Mouse (Mus musculus) heart, embryonic 13.5 days (tissue): ENCODE results near the gene Lrp2bp. TPM values are rescaled to one million over a fixed set of nuclear protein-coding genes. Genes with fewer than 3 reads are reported as not detected.
A peak's percentile ranks its signal among the peaks of the same experiment; 100 is the strongest.

Experiments
- ATAC-seq: fragments of 200-750 bp; cut with Nextera tagmentation; 2 replicates; pipeline ENCODE4 v1.8.0; 2017; ENCODE audit warnings: moderate TSS enrichment; ENCODE audit not compliant: insufficient number of reproducible peaks, low FRiP score, low TSS enrichment; ENCODE audit errors: extremely low read depth
- H3K27ac ChIP-seq: fragments of 300-500 bp; sonication (generic); replicated peaks from 2 replicates; pipeline ENCODE4 v1.5.1; 2015; ENCODE audit warnings: moderate library complexity, mild to moderate bottlenecking, inconsistent platforms
- H3K27me3 ChIP-seq: fragments of 300-500 bp; sonication (generic); replicated peaks from 2 replicates; pipeline ENCODE4 v1.6.1; 2015; ENCODE audit warnings: mild to moderate bottlenecking, inconsistent platforms
- H3K36me3 ChIP-seq: fragments of 300-500 bp; sonication (generic); 2 replicates; pipeline ENCODE4 v1.6.1; 2015; ENCODE audit warnings: mild to moderate bottlenecking, inconsistent platforms
- H3K4me1 ChIP-seq: fragments of 300-500 bp; sonication (generic); 2 replicates; pipeline ENCODE4 v1.6.1; 2015; ENCODE audit warnings: inconsistent platforms
- H3K4me2 ChIP-seq: fragments of 300-500 bp; sonication (generic); 2 replicates; pipeline ENCODE4 v1.6.1; 2015; ENCODE audit warnings: inconsistent platforms, mild to moderate bottlenecking, moderate library complexity
- H3K4me3 ChIP-seq: fragments of 300-500 bp; sonication (generic); 2 replicates; pipeline ENCODE4 v1.5.1; 2015; ENCODE audit warnings: moderate library complexity, mild to moderate bottlenecking, inconsistent platforms
- H3K9ac ChIP-seq: fragments of 300-500 bp; sonication (generic); 2 replicates; pipeline ENCODE4 v1.6.1; 2015; ENCODE audit warnings: inconsistent platforms, mild to moderate bottlenecking, moderate library complexity
- H3K9me3 ChIP-seq: fragments of 300-500 bp; sonication (generic); 2 replicates; pipeline ENCODE4 v1.6.1; 2016; ENCODE audit warnings: inconsistent platforms
- WGBS: fragments of 180-500 bp; shearing (Covaris S2); methylation state at CpG from one replicate; pipeline ENCODE4 v1.1.7; 2015; ENCODE audit warnings: mixed read lengths; 5-methylcytosine and 5-hydroxymethylcytosine counted together
- polyA plus RNA-seq: library from polyadenylated mRNA; unstranded; fragments of >200 nt; fragmentation: Nextera tagmentation; extraction: Ambion mirVana; gene quantifications from 2 replicates; pipeline ENCODE4 v1.2.1, GENCODE M21; 2015

Lrp2bp gene
- polyA plus RNA-seq, 1 experiment from 2014 or later, result 1.2 TPM

GRCm38 (mm10) chr8:46040260-46040659 lies 41.2 kb downstream of the Lrp2bp start:
- H3K4me1 ChIP-seq, result peaks cover 12% of the 10 kb centered on the region

DNA sequence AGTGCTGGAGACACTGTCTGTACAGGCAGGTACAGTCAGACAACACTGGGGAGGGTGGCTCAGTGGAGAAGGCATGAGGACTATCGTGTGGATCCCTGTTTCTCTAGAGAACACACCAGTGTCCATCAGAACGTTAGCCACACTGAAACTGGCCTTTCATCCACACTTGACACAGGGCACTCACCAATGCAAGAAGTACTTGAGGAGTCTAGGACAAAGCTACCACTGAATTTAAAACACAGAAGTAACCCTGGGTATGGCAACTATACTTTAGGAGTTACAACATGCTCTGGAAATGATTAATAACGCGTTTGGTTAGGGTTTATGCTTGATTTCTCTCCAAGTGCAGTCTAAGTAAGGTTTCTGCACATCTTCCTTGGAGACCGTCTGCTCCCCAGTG lies 73.7 kb downstream of the Lrp2bp start:
- Histone ChIP-seq H3K4me2 (no peak overlapping the region), H3K4me1 (0 out of 2 replicates have a peak, but pooled peaks cover 2% of the 10 kb centered on the region), H3K9me3 (no peaks in the 10 kb centered on the region), H3K27ac (no peak overlapping the region), H3K27me3 (no peaks in the 10 kb centered on the region), H3K36me3 (peaks cover 3% of the 10 kb centered on the region), H3K4me3 (no peak overlapping the region), H3K9ac (no peak overlapping the region)
- no peak for ATAC-seq
- WGBS, result 81% methylated on average over 5 of the region's 5 CpGs

More at GRCm38 (mm10) chr8:46040260-46040659, 41.2 kb downstream of the Lrp2bp start:
- 0 out of 2 replicates have a peak overlapping the region, but pooled peaks have one; percentile 40 for H3K9ac ChIP-seq
- H3K4me3 ChIP-seq, result no peak overlapping the region
- WGBS, result 42% methylated on average over 13 of the region's 13 CpGs
- H3K27ac ChIP-seq, result peak overlapping the region; percentile 12; the same call in 1 of the 2 replicates
- H3K36me3 ChIP-seq, result peaks cover 56% of the 10 kb centered on the region
- H3K4me2 ChIP-seq, result 0 out of 2 replicates have a peak overlapping the region, but pooled peaks have one; percentile 9
- no peak for ATAC-seq
- H3K9me3 ChIP-seq, result no peaks in the 10 kb centered on the region
- no peaks in the 10 kb centered on the region for H3K27me3 ChIP-seq

DNA sequence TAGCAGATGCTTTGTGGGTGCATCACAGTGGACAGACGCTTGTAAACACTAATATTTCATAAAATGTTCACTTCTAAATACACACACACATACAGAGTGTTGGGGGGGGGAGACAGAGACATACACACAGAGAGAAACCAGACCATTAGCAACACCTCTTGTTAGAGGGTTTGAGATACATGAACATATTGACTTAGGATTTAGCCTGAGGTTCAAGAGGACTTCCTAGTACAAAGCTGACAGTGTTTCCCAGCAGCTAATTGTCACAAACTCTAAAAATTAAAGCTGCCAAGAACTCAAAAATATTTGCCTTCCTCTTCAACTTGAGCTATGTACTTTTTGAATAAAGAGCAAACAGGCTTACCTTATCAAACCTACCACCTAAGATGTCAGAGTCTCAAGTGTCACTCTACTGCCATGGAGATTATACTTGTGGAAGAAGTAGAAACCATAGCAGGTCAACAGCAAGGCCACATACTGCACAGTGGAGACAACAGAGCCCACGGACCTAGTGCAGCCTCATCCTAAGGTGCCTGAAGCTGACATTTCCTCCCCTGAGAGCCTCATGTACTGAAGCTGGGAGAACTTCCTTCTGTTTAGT lies 74.5 kb downstream of the Lrp2bp start:
- Histone ChIP-seq H3K9me3 (no peaks in the 10 kb centered on the region), H3K4me3 (no peak overlapping the region), H3K27ac (no peak overlapping the region)

GRCm38 (mm10) chr8:46075223-46075622 lies 76.1 kb downstream of the Lrp2bp start:
- 0 out of 2 replicates have a peak, but pooled peaks cover 2% of the 10 kb centered on the region for H3K4me1 ChIP-seq
- no peak overlapping the region for H3K4me3 ChIP-seq
- no peaks in the 10 kb centered on the region for H3K27me3 ChIP-seq
- H3K9ac ChIP-seq, result no peak overlapping the region
- 0 out of 2 replicates have a peak, but pooled peaks cover 8% of the 10 kb centered on the region for H3K36me3 ChIP-seq
- H3K9me3 ChIP-seq, result no peaks in the 10 kb centered on the region
- no peak for ATAC-seq
- 86% methylated on average over 5 of the region's 5 CpGs for WGBS
- H3K27ac ChIP-seq, result no peak overlapping the region
- no peak overlapping the region for H3K4me2 ChIP-seq

More for the DNA sequence above, 74.5 kb downstream of the Lrp2bp start:
- Histone ChIP-seq H3K27me3 (no peaks in the 10 kb centered on the region), H3K4me1 (0 out of 2 replicates have a peak, but pooled peaks cover 2% of the 10 kb centered on the region), H3K9ac (no peak overlapping the region), H3K4me2 (no peak overlapping the region), H3K36me3 (no peaks in the 10 kb centered on the region)
- ATAC-seq, result no peak
- WGBS, result 70% methylated on average over 2 of the region's 2 CpGs

DNA sequence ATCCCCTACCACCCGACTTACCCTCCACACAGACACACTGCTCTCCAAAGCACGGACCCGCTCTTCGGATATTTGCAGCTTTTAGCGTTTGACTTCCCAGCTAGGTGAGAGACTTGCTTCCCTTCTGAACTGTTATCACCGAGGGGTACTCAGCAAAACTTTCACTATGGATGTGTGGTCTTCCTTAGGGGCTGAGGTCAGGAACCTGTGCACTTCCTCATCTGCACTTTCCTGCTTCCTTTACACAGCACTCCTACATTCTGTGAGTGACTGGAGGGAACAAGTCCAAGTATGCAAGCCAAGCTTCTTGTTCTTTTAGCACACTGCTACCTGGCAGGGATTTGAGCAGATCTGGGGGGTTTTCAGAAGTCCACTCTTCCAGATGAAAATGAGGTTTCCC lies 79.8 kb downstream of the Lrp2bp start:
- no peak overlapping the region for H3K27ac ChIP-seq
- no peaks in the 10 kb centered on the region for H3K9me3 ChIP-seq
- H3K27me3 ChIP-seq, result no peaks in the 10 kb centered on the region
- ATAC-seq, result no peak
- 64% methylated on average over 6 of the region's 6 CpGs for WGBS
- peaks cover 8% of the 10 kb centered on the region for H3K4me1 ChIP-seq
- H3K36me3 ChIP-seq, result 0 out of 2 replicates have a peak, but pooled peaks cover 8% of the 10 kb centered on the region
- H3K4me2 ChIP-seq, result no peak overlapping the region
- H3K4me3 ChIP-seq, result no peak overlapping the region
- H3K9ac ChIP-seq, result no peak overlapping the region

Other genes with a start within 250 kb of the Lrp2bp start
- 190 and 227 TPM in 2 replicates for gene Pdlim3, start 113.8 kb upstream of the Lrp2bp start, polyA plus RNA-seq
- not detected in 2 replicates for gene Ccdc110, start 64.7 kb upstream of the Lrp2bp start, polyA plus RNA-seq
- gene 1700029J07Rik, start 24.1 kb upstream of the Lrp2bp start, polyA plus RNA-seq, result 2.0 and 2.2 TPM in 2 replicates
- gene Ufsp2, start 23.8 kb upstream of the Lrp2bp start, polyA plus RNA-seq, result 57.7 and 60.4 TPM in 2 replicates
- 9.8 and 18.6 TPM in 2 replicates for gene Ankrd37, start 6.4 kb downstream of the Lrp2bp start, polyA plus RNA-seq
- gene Cfap97, start 152.5 kb downstream of the Lrp2bp start, polyA plus RNA-seq, result 17.9 and 19.5 TPM in 2 replicates
- gene Snx25, start 152.9 kb downstream of the Lrp2bp start, polyA plus RNA-seq, result 3.3 and 4.8 TPM in 2 replicates
- 1,621 and 1,814 TPM in 2 replicates for gene Slc25a4, start 212.0 kb downstream of the Lrp2bp start, polyA plus RNA-seq